Mouse (Mus musculus) bone marrow macrophage, adult 2 months (primary cell): ENCODE measurements around the gene Cers2.
A peak's percentile ranks its signal among the peaks of the same experiment; 100 is the strongest.

Source experiments
- CTCF ChIP-seq: IDR thresholded peaks from 2 replicates; pipeline ENCODE4 v1.5.1; 2012; ENCODE audit warnings: low read depth, mild to moderate bottlenecking, low read length, moderate library complexity
- POLR2A ChIP-seq: IDR thresholded peaks from 2 replicates; pipeline ENCODE4 v1.6.1; 2012; ENCODE audit warnings: mild to moderate bottlenecking, low read depth, low read length, borderline replicate concordance

- TF ChIP-seq CTCF (peak; percentile 17; the same call in 1 of the 2 replicates), POLR2A (no peak)
Observed at GRCm38 (mm10) chr3:95317414-95318080, 3.0 kb downstream of the Cers2 start.
